Mouse (Mus musculus): ENCODE measurements at regions not wholly inside any gene's neighbourhood (a gene's known extent, or its start where the extent isn't known, plus 50 kb on each side); places are given as distances from the start of the nearest gene placed in this dataset.

- no peak for DNase-seq (ENCODE audit: low spot score)
Measured at GRCm38 (mm10) chr6:16575875-16576274, 322.4 kb downstream of the Tfec start.

- DNase-seq (ENCODE audit: low spot score) = no peak
Measured at GRCm38 (mm10) chr6:16572828-16573227, 325.4 kb downstream of the Tfec start.

GRCm38 (mm10) chr6:16551945-16552673, 346.1 kb downstream of the Tfec start:
- DNase-seq (ENCODE audit: low spot score) = peak; percentile 26

DNA sequence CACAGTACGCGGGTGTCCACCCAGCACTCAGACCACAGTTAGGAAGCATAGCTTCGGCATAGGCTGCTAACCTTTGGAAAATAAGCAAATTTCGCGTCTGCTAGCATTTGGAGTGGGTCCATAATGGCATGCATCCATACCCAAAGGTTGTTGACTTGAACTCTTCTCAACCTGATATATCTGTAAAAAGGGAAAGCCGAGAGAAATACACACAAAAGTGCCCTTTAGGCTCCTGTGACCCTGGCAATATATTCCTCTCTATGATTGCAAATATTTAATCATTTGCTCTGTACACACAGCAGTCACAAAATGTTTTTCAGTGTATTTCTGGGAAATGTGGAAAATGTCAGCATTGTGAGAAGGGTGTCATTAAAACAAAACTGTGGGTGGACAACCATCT, 347.1 kb downstream of the Tfec start:
- no peak for DNase-seq (ENCODE audit: low spot score)

DNA sequence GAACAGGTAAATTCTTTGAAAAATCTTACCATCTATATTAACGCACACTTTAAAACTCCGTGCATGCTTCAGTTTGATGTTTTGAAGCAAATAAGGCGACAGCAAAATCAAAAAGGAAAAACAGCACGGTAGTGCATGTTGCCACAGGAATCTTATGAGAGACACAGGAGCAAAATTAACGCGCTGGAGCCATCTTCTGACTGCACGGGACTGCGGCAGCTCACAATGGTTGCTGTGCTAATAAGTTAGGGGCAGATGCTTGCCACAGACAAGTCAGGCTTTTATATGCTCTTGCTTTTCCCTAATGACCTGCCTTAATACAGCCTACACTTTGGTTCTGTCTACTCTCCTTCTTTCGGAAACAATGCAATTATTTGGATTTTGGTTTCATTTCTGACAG, 347.8 kb downstream of the Tfec start:
- DNase-seq (ENCODE audit: low spot score) = no peak

- DNase-seq (ENCODE audit: low spot score) = no peak
Measured at GRCm38 (mm10) chr6:16514054-16514453, 384.2 kb downstream of the Tfec start.

DNA sequence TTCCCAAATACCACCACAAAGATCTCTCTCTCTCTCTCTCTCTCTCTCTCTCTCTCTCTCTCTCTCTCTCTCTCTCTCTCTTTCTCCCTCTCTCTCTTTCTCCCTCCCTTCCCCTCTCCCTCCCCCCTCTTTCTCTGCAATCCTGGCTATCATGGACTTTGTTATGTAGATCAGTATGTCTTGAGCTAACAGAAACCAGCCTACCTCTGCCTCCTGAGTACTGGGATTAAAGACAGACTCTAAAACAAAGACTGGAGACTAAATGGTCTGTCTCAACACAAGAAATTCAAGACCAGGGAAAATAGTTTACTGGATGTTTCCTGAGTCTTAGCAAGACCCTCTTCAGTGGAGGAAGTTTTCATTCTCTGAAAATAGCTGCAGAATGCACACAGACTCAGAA, 384.7 kb downstream of the Tfec start:
- no peak for DNase-seq (ENCODE audit: low spot score)

- DNase-seq (ENCODE audit: low spot score) = no peak
Measured at GRCm38 (mm10) chr6:16503836-16504235, 394.4 kb downstream of the Tfec start.

DNA sequence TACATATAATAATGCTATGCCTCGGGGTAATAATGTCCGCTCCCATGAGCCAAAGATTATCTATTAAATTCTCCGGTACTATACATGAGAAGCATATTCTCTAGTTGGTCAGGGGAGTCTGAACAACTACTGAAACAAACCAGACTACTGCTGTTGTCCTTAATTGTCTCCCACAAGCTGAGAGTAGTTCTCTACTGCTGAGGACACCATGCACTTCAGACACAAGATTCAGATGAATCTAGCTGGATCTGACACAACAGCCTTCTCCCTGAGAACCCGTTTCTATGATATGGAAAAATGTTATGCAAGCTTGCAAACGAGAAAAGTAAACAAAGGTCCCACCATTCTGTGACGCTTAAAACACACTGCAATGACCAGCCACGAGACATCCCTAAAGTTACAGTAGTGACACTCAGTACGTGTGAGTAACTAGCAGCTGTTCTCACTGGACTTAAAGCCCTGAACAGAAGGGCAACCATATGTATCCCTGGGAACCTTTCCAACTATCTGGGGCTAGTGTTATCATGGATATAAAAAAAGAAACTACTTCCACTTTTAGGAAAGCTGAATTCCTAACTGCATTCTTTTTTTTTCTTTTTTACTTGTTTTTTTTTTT, 411.1 kb downstream of the Tfec start:
- DNase-seq (ENCODE audit: low spot score) = no peak

- no peak for DNase-seq (ENCODE audit: low spot score)
Measured at GRCm38 (mm10) chr6:16483295-16483694, 414.9 kb downstream of the Tfec start.

DNA sequence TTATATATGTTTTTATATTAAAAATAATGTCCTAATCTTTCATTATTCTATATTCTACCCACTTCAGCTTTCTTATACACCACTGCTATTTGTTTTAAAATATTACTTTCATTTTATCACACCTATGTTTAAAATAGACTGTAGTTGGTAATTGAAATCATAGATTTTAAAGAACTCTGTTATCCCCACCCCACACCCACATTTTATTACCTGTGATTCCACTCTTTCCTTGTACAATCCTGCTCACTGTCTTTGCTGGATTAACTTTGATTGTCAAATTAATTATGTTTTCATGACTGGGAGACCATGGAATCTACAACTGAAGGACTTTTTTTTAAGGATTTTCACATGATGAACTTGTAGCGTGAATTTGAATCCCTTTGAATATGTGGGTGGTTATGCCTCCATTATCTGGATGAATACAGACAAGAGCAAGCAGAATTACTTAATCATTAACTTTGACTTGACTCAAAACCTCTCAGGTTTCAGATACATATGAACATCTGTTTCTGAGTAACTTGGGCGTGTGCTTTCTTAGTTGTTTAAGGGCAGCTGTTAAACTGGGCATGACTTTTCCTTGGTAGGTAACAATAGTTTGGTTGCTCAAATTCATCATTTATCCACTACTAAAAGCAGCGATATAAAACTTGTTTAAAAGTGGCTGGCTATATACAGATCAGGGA, 429.4 kb downstream of the Tfec start:
- no peak for DNase-seq (ENCODE audit: low spot score)

DNA sequence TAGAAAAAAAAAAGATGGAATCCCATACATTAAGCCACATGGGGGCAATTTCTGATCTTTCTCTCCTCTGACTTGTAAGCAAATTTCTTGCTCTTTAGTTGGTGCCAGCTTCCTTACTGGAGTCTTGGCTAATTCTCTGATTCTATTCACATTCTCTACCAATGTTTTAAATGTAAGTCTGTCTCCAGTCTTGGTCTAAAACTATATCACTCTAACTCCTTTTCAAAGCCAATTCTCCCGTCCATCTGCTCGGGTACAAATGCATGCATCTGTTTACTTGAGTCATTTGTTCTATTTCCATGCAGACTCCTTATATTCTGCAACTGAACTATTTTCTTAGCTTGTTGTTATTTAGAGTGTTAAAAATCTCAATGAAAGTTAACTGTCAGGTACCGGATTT, 440.0 kb downstream of the Tfec start:
- no peak for DNase-seq (ENCODE audit: low spot score)
